Mouse (Mus musculus) stomach, embryonic 14.5 days (tissue): ENCODE measurements at regions not wholly inside any gene's neighbourhood (a gene's known extent, or its start where the extent isn't known, plus 50 kb on each side); places are given as distances from the start of the nearest gene placed in this dataset.

Source experiments
- ATAC-seq: fragments of 200-750 bp; cut with Nextera tagmentation; 2 replicates; pipeline ENCODE4 v1.8.0; 2017; ENCODE audit warnings: low read depth, moderate TSS enrichment; ENCODE audit not compliant: insufficient number of reproducible peaks, insufficient read depth, low FRiP score
- H3K27ac ChIP-seq: fragments of 300-500 bp; sonication (generic); 2 replicates; pipeline ENCODE4 v1.5.1; 2014; ENCODE audit warnings: mild to moderate bottlenecking, low read length, moderate library complexity, mixed read lengths
- H3K27me3 ChIP-seq: fragments of 300-500 bp; sonication (generic); 2 replicates; pipeline ENCODE4 v1.6.1; 2014; ENCODE audit warnings: low read length, control low read depth, mixed read lengths; ENCODE audit not compliant: control insufficient read depth, insufficient read depth
- H3K36me3 ChIP-seq: fragments of 300-500 bp; sonication (generic); 2 replicates; pipeline ENCODE4 v1.6.1; 2014; ENCODE audit warnings: mild to moderate bottlenecking, control low read depth, low read length, moderate library complexity, mixed read lengths; ENCODE audit not compliant: control insufficient read depth, insufficient read depth
- H3K4me1 ChIP-seq: fragments of 300-500 bp; sonication (generic); 2 replicates; pipeline ENCODE4 v1.6.1; 2014; ENCODE audit warnings: low read length, control low read depth, mixed read lengths; ENCODE audit not compliant: control insufficient read depth, insufficient read depth
- H3K4me2 ChIP-seq: fragments of 300-500 bp; sonication (generic); replicated peaks from 2 replicates; pipeline ENCODE4 v1.6.1; 2014; ENCODE audit warnings: low read depth, low read length, control low read depth
- H3K4me3 ChIP-seq: fragments of 300-500 bp; sonication (generic); 2 replicates; pipeline ENCODE4 v1.5.1; 2014; ENCODE audit warnings: low read depth, low read length, control low read depth
- H3K9ac ChIP-seq: fragments of 300-500 bp; sonication (generic); replicated peaks from 2 replicates; pipeline ENCODE4 v1.6.1; 2014; ENCODE audit warnings: low read depth, mild to moderate bottlenecking, control low read depth, low read length, moderate library complexity, mixed read lengths
- H3K9me3 ChIP-seq: fragments of 300-500 bp; sonication (generic); 2 replicates; pipeline ENCODE4 v1.6.1; 2016; ENCODE audit warnings: low read depth, low read length, control low read depth; ENCODE audit not compliant: control insufficient read depth
- WGBS: fragments of 180-500 bp; shearing (Covaris S2); extraction: QIAGEN DNeasy Blood & Tissue Kit; methylation state at CpG from one replicate; pipeline ENCODE4 v1.1.7; 2014; 5-methylcytosine and 5-hydroxymethylcytosine counted together

GRCm38 (mm10) chr3:81562610-81563258, 369.7 kb upstream of the Ctso start:
- Histone ChIP-seq H3K4me1 (no peaks in the 10 kb centered on the region), H3K27ac (no peak overlapping the region), H3K4me3 (no peak overlapping the region), H3K36me3 (no peaks in the 10 kb centered on the region), H3K27me3 (no peaks in the 10 kb centered on the region), H3K9ac (no peak overlapping the region), H3K9me3 (no peaks in the 10 kb centered on the region), H3K4me2 (no peak overlapping the region)
- WGBS = 72% methylated on average over 2 of the region's 2 CpGs
- no peak for ATAC-seq

GRCm38 (mm10) chr3:81563858-81564756, 368.3 kb upstream of the Ctso start:
- no peaks in the 10 kb centered on the region for H3K36me3 ChIP-seq
- no peak overlapping the region for H3K9ac ChIP-seq
- H3K27ac ChIP-seq = no peak overlapping the region
- no peak overlapping the region for H3K4me3 ChIP-seq
- no peak overlapping the region for H3K4me2 ChIP-seq
- WGBS = 73% methylated on average over 7 of the region's 7 CpGs
- no peaks in the 10 kb centered on the region for H3K27me3 ChIP-seq
- H3K4me1 ChIP-seq = no peaks in the 10 kb centered on the region
- no peaks in the 10 kb centered on the region for H3K9me3 ChIP-seq
- peak; percentile 92 for ATAC-seq

DNA sequence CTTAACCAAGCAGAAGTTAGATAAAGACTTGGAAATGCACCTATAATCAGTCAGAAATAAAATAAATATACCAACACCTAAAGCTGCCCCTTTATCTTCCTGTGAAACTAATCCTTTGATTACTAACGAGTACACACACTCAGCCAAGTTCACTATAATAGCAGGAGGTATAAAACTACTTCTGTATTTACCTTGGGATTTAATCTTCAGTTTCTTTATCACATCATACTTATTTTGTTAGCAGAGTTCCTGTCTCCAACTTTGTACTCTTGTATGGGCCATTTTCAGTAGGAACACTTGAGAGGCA, 367.7 kb upstream of the Ctso start:
- Histone ChIP-seq H3K36me3 (no peaks in the 10 kb centered on the region), H3K27me3 (no peaks in the 10 kb centered on the region), H3K4me1 (no peaks in the 10 kb centered on the region), H3K4me2 (no peak overlapping the region), H3K9ac (no peak overlapping the region), H3K27ac (no peak overlapping the region), H3K9me3 (no peaks in the 10 kb centered on the region), H3K4me3 (no peak overlapping the region)
- peak; percentile 92 for ATAC-seq
- WGBS = 55% methylated on average over 1 of the region's 1 CpGs

DNA sequence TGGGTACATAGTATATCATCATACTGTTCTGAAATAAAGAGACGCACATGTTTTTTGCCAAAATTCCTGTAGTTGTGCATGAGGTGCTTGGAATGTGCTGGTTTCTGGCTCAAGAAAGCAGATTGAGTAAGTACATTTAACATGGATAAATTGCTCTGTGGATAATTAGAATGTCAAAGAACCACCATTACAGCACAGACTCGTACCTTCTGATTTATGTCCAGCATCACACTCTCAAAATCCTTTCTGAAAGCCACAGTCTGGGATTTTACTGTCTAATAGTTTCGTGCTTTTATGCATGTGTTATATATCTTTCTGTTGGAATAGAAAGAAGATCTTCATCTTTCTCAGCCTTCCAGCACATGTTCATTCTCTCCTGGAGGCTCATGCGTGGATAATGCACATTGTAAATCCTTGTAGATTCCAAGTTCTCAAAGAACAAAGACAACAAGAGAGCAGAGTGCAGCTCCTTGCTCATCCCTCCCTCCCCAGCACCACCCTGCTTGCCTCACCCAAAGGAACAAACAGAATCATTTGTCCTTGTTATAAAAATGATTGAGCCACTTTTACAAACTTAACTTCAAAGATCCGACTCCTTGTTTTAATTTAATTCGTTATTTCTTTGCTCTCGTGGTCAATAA, 348.9 kb upstream of the Ctso start:
- no peak overlapping the region for H3K4me2 ChIP-seq
- H3K27ac ChIP-seq = no peak overlapping the region
- H3K4me3 ChIP-seq = no peak overlapping the region
- H3K27me3 ChIP-seq = no peaks in the 10 kb centered on the region
- H3K4me1 ChIP-seq = no peaks in the 10 kb centered on the region
- H3K9me3 ChIP-seq = no peaks in the 10 kb centered on the region
- no peak for ATAC-seq
- H3K36me3 ChIP-seq = no peaks in the 10 kb centered on the region
- WGBS = 45% methylated on average over 7 of the region's 7 CpGs
- H3K9ac ChIP-seq = no peak overlapping the region

- 72% methylated on average over 3 of the region's 3 CpGs for WGBS
Measured at GRCm38 (mm10) chr3:81589109-81589508, 343.3 kb upstream of the Ctso start.

GRCm38 (mm10) chr3:81629157-81629556, 303.2 kb upstream of the Ctso start:
- ATAC-seq = no peak

More at GRCm38 (mm10) chr3:81589109-81589508, 343.3 kb upstream of the Ctso start:
- Histone ChIP-seq H3K27ac (no peak overlapping the region), H3K4me3 (no peak overlapping the region), H3K27me3 (no peaks in the 10 kb centered on the region), H3K9ac (no peak overlapping the region), H3K36me3 (no peaks in the 10 kb centered on the region), H3K4me1 (no peaks in the 10 kb centered on the region), H3K9me3 (no peaks in the 10 kb centered on the region), H3K4me2 (no peak overlapping the region)
- ATAC-seq = no peak

GRCm38 (mm10) chr3:81658490-81658889, 273.9 kb upstream of the Ctso start:
- WGBS = 39% methylated on average over 3 of the region's 3 CpGs
- Histone ChIP-seq H3K4me3 (no peak overlapping the region), H3K4me2 (no peak overlapping the region), H3K27me3 (no peaks in the 10 kb centered on the region), H3K36me3 (no peaks in the 10 kb centered on the region), H3K4me1 (no peaks in the 10 kb centered on the region), H3K9me3 (no peaks in the 10 kb centered on the region), H3K27ac (no peak overlapping the region), H3K9ac (no peak overlapping the region)
- ATAC-seq = no peak

More at GRCm38 (mm10) chr3:81629157-81629556, 303.2 kb upstream of the Ctso start:
- Histone ChIP-seq H3K4me2 (no peak overlapping the region), H3K9ac (no peak overlapping the region), H3K36me3 (no peaks in the 10 kb centered on the region), H3K27me3 (no peaks in the 10 kb centered on the region), H3K4me1 (no peaks in the 10 kb centered on the region), H3K9me3 (no peaks in the 10 kb centered on the region), H3K27ac (no peak overlapping the region), H3K4me3 (no peak overlapping the region)
- WGBS = 36% methylated on average over 2 of the region's 2 CpGs

DNA sequence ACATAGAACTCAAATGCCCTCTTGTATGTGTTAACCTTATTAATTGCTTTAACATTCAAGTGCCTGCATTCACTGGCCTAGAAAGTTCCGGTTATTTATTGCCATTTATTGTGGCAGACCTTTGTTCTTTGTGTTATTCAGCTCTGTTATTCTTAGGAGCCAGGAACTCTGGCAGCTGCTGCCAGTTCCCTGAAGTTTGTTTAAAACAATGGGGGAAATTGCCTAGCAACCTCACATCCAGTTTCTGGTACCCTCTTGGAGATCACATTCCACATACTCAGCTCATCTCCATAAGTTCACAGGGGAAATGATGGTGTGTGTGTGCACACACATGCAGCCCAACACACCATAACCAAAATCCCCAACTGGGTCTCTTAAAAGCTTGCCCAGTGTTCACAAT, 270.8 kb upstream of the Ctso start:
- no peak for ATAC-seq
- 33% methylated on average over 1 of the region's 1 CpGs for WGBS
- Histone ChIP-seq H3K4me1 (no peaks in the 10 kb centered on the region), H3K4me3 (no peak overlapping the region), H3K9me3 (no peaks in the 10 kb centered on the region), H3K4me2 (no peak overlapping the region), H3K9ac (no peak overlapping the region), H3K27me3 (no peaks in the 10 kb centered on the region), H3K36me3 (no peaks in the 10 kb centered on the region), H3K27ac (no peak overlapping the region)
